7 mouse cellular contexts compared by ENCODE assay signal in genomic region chr16:23984183-23984582, GRCm38 (mm10). TPM values are rescaled to one million over a fixed set of nuclear protein-coding genes. Genes with fewer than 3 reads are reported as not detected.
DNase-seq lines count a peak whose midpoint lies in the region; ATAC-seq and TF ChIP-seq lines count a peak whose summit lies in the region.

No protein-coding gene starts in this region.

- TF ChIP-seq CTCF in bone marrow, adult 2 months (IDR thresholded peaks at IDR 0.05; ENCODE audit: control insufficient read depth, insufficient read depth, low read length): peak; percentile 96

- no peak for TF ChIP-seq POLR2A in bone marrow, adult 2 months (IDR thresholded peaks at IDR 0.05; ENCODE audit: borderline replicate concordance, control insufficient read depth, low read depth, low read length)

- peak; percentile 92 for DNase-seq in embryonic facial prominence, embryonic 14.5 days (ENCODE audit: low spot score)
- peak; percentile 85 to 92 for DNase-seq in heart, adult 9 months (ENCODE audit: low spot score in 2 of 2)
- DNase-seq in kidney, adult 8-10 months: peak; percentile 84 to 95
- peak; percentile 93 for DNase-seq in skeletal muscle tissue, adult 2 months (ENCODE audit: low read depth, low spot score)

- H3K9ac ChIP-seq in embryonic facial prominence, embryonic 14.5 days (ENCODE audit: low read depth, low read length): peak overlapping the region; percentile 59; the same call in 1 of the 2 replicates
- 0 out of 2 replicates have a peak overlapping the region, but pooled peaks have one; percentile 45 for H3K9ac ChIP-seq in limb, embryonic 12.5 days (replicated peaks)
- 0 out of 2 replicates have a peak overlapping the region, but pooled peaks have one; percentile 20 for H3K9ac ChIP-seq in midbrain, embryonic 13.5 days (replicated peaks)

- H3K9me3 ChIP-seq in embryonic facial prominence, embryonic 14.5 days (ENCODE audit: control insufficient read depth, low read length): no peaks in the 10 kb centered on the region
- H3K9me3 ChIP-seq in limb, embryonic 12.5 days: no peaks in the 10 kb centered on the region
- no peaks in the 10 kb centered on the region for H3K9me3 ChIP-seq in midbrain, embryonic 13.5 days

- peak overlapping the region; percentile 93 for H3K4me2 ChIP-seq in embryonic facial prominence, embryonic 14.5 days (ENCODE audit: low read depth, low read length)
- peak overlapping the region; percentile 86 for H3K4me2 ChIP-seq in limb, embryonic 12.5 days
- peak overlapping the region; percentile 68 for H3K4me2 ChIP-seq in midbrain, embryonic 13.5 days (replicated peaks)

- no peaks in the 10 kb centered on the region for H3K36me3 ChIP-seq in embryonic facial prominence, embryonic 14.5 days (ENCODE audit: control insufficient read depth, insufficient read depth, low read length)
- no peaks in the 10 kb centered on the region for H3K36me3 ChIP-seq in limb, embryonic 12.5 days
- no peaks in the 10 kb centered on the region for H3K36me3 ChIP-seq in midbrain, embryonic 13.5 days

- H3K4me1 ChIP-seq in bone marrow, adult 2 months (ENCODE audit: control insufficient read depth, insufficient read depth, low read length): peaks cover 5% of the 10 kb centered on the region; the same call in 1 of the 2 replicates
- H3K4me1 ChIP-seq in embryonic facial prominence, embryonic 14.5 days (ENCODE audit: control insufficient read depth, insufficient read depth, low read length): peaks cover 29% of the 10 kb centered on the region
- H3K4me1 ChIP-seq in limb, embryonic 12.5 days (replicated peaks): peaks cover 54% of the 10 kb centered on the region
- H3K4me1 ChIP-seq in midbrain, embryonic 13.5 days (replicated peaks): peaks cover 49% of the 10 kb centered on the region

- no peak overlapping the region for H3K27ac ChIP-seq in bone marrow, adult 2 months (ENCODE audit: control insufficient read depth, insufficient read depth, low read depth, low read length, poor library complexity)
- no peak overlapping the region for H3K27ac ChIP-seq in embryonic facial prominence, embryonic 14.5 days (replicated peaks; ENCODE audit: low read depth, low read length)
- H3K27ac ChIP-seq in limb, embryonic 12.5 days: no peak overlapping the region
- H3K27ac ChIP-seq in midbrain, embryonic 13.5 days: no peak overlapping the region

- ATAC-seq in embryonic facial prominence, embryonic 14.5 days (ENCODE audit: low read depth): peak; percentile 38; the same call in 1 of the 2 replicates
- ATAC-seq in limb, embryonic 12.5 days (ENCODE audit: insufficient number of reproducible peaks, insufficient read depth, low FRiP score, low TSS enrichment, low read depth): no peak
- ATAC-seq in midbrain, embryonic 13.5 days: peak; percentile 51

- H3K27me3 ChIP-seq in embryonic facial prominence, embryonic 14.5 days (replicated peaks; ENCODE audit: control insufficient read depth, insufficient read depth, low read length): peaks cover 21% of the 10 kb centered on the region
- peaks cover 67% of the 10 kb centered on the region for H3K27me3 ChIP-seq in limb, embryonic 12.5 days
- H3K27me3 ChIP-seq in midbrain, embryonic 13.5 days: peaks cover 68% of the 10 kb centered on the region

- WGBS in bone marrow, adult 2 months: under 1% methylated on average over 22 of the region's 22 CpGs
- under 1% methylated on average over 22 of the region's 22 CpGs for WGBS in embryonic facial prominence, embryonic 14.5 days
- 2% methylated on average over 22 of the region's 22 CpGs for WGBS in limb, embryonic 12.5 days
- WGBS in midbrain, embryonic 13.5 days: 2% methylated on average over 22 of the region's 22 CpGs

- H3K4me3 ChIP-seq in bone marrow, adult 2 months (replicated peaks; ENCODE audit: control insufficient read depth, low read depth, low read length): no peak overlapping the region
- H3K4me3 ChIP-seq in embryonic facial prominence, embryonic 14.5 days (ENCODE audit: low read depth, low read length): peak overlapping the region; percentile 78
- H3K4me3 ChIP-seq in limb, embryonic 12.5 days (replicated peaks): peak overlapping the region; percentile 45
- H3K4me3 ChIP-seq in midbrain, embryonic 13.5 days (replicated peaks): peak overlapping the region; percentile 32

RNA-seq across cellular contexts. Expression of gene Gm37419, which starts 4.1 kb away (rescaled TPM):
- polyA plus RNA-seq in bone marrow, adult 2 months (2011; ENCODE audit: insufficient read depth, insufficient read length, low replicate concordance, missing spikeins): not detected in 2 replicates
- not detected in 2 replicates for polyA plus RNA-seq in embryonic facial prominence, embryonic 14.5 days (2014; fragmentation: Nextera tagmentation; extraction: Ambion mirVana)
- not detected in 2 replicates for polyA plus RNA-seq in limb, embryonic 12.5 days (2016; fragmentation: Nextera tagmentation; extraction: Ambion mirVana)
- polyA plus RNA-seq in midbrain, embryonic 13.5 days (2015; fragmentation: Nextera tagmentation; extraction: Ambion mirVana): not detected in 2 replicates

RNA-seq across cellular contexts. Expression of gene Bcl6, which starts 4.5 kb away (rescaled TPM):
- 6.0 and 17.1 TPM in 2 replicates for polyA plus RNA-seq in bone marrow, adult 2 months (2011; ENCODE audit: insufficient read depth, insufficient read length, low replicate concordance, missing spikeins)
- polyA plus RNA-seq in embryonic facial prominence, embryonic 14.5 days (2014; fragmentation: Nextera tagmentation; extraction: Ambion mirVana): 2.5 and 3.0 TPM in 2 replicates
- polyA plus RNA-seq in limb, embryonic 12.5 days (2016; fragmentation: Nextera tagmentation; extraction: Ambion mirVana): 0.41 and 0.48 TPM in 2 replicates
- 0.22 and 0.24 TPM in 2 replicates for polyA plus RNA-seq in midbrain, embryonic 13.5 days (2015; fragmentation: Nextera tagmentation; extraction: Ambion mirVana)

RNA-seq across cellular contexts. Expression of gene Rtp2, which starts 52.0 kb away (rescaled TPM):
- polyA plus RNA-seq in bone marrow, adult 2 months (2011; ENCODE audit: insufficient read depth, insufficient read length, low replicate concordance, missing spikeins): not detected in 2 replicates
- 0.79 and 0.84 TPM in 2 replicates for polyA plus RNA-seq in embryonic facial prominence, embryonic 14.5 days (2014; fragmentation: Nextera tagmentation; extraction: Ambion mirVana)
- not detected in 2 replicates for polyA plus RNA-seq in limb, embryonic 12.5 days (2016; fragmentation: Nextera tagmentation; extraction: Ambion mirVana)
- polyA plus RNA-seq in midbrain, embryonic 13.5 days (2015; fragmentation: Nextera tagmentation; extraction: Ambion mirVana): not detected in 2 replicates
